Mouse (Mus musculus): Measurements from ENCODE around the gene Aldh2.

DNA sequence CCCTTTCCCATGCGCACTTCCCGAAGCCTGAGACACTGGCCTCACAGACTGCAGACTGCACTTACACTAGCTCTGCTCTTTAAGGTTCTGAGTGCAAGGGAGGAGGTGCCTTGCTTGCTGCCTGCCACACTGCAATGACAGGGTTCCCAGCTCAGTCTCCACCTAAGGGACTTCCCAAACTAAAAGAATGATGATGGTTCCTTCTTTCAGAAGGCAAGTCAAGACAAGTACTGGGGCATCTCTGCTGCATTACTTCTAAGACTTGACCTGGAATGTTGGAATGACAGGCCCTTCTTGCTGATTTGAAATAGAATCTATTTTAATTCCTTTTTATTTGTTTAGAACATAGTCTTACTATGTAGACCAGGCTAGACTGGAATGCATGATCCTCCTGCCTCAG lies 56.0 kb downstream of the Aldh2 start:
- no peak for TF ChIP-seq POLR2A (IDR thresholded peaks at IDR 0.05; ENCODE audit: extremely low read depth, insufficient read depth, low read length)
- TF ChIP-seq CTCF (IDR thresholded peaks at IDR 0.05; ENCODE audit: low read depth, low read length) = no peak
